Mouse (Mus musculus): Measurements from ENCODE around the gene Tff3. TPM values are rescaled to one million over a fixed set of nuclear protein-coding genes. Genes with fewer than 3 reads are reported as not detected.
A peak's percentile ranks its signal among the peaks of the same experiment; 100 is the strongest.

The Tff3 gene
- total RNA-seq, 2 experiments from 2014 or later, result not detected

DNA sequence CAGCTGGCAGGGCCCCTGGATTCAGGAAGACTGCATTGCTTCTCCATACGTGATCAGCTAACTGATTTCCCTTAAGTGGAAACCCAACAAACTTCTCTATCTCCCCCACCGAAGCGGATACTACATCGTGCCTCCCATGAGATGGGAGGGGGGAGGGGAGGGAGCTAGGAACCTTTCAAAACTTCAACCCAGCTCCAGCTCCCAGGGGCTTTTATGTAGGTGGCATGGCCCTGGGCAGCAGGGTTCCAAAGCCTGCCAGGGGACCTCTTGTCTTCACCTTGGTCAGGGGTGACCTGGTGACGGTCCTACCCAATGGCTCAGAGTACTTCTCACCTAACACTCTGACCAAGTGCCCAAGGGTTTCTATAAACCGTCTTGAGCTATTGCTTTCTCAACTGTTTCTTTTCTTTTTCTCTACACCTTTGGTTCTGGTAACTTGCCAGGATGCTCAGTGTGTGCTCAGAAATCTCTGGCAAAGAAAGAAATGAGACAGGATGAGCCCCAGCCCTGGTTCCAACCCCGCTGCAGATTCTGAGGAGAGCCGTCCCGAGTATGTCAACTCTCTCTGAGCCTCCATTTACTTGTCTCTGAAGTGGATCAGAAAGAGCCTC, 633 bp downstream of the Tff3 start:
- ATAC-seq (replicated peaks; ENCODE audit: low FRiP score, low TSS enrichment, poor library complexity, severe bottlenecking), result no peak

DNA sequence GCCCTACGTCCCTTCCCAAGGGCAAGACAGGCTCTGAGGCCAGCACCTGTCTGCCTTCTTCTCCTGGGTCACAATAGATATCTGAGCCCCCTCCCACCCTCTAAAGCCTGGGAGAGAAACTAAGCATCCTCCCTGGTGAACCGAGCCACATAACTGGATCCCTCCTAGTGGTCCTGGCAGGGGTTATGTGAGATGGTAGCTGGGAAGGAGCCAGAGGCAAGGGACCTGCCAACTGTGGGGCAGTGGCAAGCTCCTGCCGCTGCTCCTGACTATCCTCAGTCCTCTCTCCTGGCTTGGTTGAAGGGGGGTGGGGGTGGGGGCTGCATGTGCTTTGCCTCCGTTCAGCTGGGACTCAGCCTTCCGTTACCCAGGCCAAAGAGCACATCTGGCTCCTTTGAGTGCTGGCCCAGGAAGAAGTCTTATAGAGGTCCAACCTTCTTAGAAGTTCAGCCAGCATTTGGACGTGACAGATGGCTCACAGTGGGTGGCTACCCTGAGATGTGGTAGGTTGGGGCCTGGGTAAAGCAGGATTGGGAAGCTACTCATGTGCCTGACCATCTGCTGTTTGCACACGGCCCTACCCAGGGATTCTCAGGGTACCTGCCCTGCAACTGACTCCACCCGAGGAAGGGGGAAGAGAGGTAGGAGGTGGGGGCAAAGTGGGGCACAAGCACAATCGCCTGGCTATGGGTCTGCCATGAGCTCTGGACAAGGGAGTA, 3.7 kb downstream of the Tff3 start:
- ATAC-seq (replicated peaks; ENCODE audit: low FRiP score, low TSS enrichment, poor library complexity, severe bottlenecking), result no peak

GRCm38 (mm10) chr17:31121975-31122374, 7.5 kb downstream of the Tff3 start:
- peak; percentile 53 for ATAC-seq (replicated peaks; ENCODE audit: low FRiP score, low TSS enrichment, poor library complexity, severe bottlenecking)

- ATAC-seq (replicated peaks; ENCODE audit: low FRiP score, low TSS enrichment, poor library complexity, severe bottlenecking), result peak; percentile 65; the same call in 1 of the 2 replicates
Observed at GRCm38 (mm10) chr17:31119429-31119828, 10.0 kb downstream of the Tff3 start.

DNA sequence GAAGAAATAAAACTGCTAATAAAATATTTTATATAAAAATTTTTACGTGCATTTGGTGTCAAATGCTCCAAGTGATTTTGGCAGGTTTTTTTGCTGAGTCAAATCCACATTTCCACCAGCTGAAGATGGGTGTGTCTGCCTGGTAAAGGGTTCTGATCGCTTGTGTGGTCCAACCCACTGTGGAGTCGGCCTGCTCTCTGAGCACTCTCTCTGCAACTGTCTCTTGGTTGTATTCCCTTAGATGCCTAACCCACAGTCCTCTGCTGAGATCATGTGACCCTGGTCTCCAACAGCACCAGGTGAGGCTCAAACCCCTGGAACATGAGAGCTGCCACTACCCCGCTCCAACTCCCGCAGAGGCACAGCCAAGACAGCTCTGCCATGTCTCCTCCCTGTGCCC, 11.5 kb downstream of the Tff3 start:
- ATAC-seq (replicated peaks; ENCODE audit: low FRiP score, low TSS enrichment, poor library complexity, severe bottlenecking), result no peak

DNA sequence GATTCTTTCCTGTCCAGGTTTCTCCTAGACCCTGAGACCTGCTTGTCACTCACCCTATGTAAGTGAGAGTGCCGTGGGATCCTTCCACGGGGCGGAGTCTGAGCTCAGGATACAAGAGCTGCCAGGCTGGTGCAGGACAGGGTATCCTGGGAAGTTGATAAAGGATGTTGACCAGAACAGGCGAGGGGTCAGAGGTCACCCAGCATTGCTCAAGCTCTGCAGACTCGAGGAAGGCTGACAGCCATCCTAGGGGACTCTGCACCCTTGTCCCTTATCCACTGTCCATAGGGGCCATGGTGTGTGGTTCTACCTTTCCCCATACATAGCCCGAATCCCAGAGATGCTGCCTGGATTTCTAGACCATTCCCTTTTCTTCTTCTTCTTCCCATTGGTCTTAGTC, 13.4 kb downstream of the Tff3 start:
- no peak for ATAC-seq (replicated peaks; ENCODE audit: low FRiP score, low TSS enrichment, poor library complexity, severe bottlenecking)

GRCm38 (mm10) chr17:31113191-31113856, 16.1 kb downstream of the Tff3 start:
- ATAC-seq (replicated peaks; ENCODE audit: low FRiP score, low TSS enrichment, poor library complexity, severe bottlenecking), result no peak

DNA sequence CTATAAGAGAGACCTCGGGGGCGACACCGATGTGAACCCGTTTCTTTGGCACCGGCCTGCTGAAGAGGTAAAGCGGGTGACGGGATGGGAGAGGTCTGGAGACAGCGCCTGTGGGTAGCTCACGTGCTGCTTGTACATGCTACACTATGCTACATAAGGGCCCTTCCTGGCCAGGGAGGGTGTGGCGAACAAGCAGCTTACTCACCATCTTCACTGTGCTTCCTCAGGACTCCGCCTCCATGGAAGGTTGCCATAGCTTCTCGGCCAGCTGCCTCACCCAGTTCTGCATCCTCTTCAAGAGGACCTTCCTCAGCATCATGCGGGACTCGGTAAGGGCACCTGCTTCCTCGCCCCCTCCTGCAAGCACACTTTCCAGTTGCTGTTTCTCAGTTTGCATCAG, 21.1 kb downstream of the Tff3 start:
- ATAC-seq (replicated peaks; ENCODE audit: low FRiP score, low TSS enrichment, poor library complexity, severe bottlenecking), result peak; percentile 58; the same call in 1 of the 2 replicates

GRCm38 (mm10) chr17:31103823-31104222, 25.6 kb downstream of the Tff3 start:
- ATAC-seq (replicated peaks; ENCODE audit: low FRiP score, low TSS enrichment, poor library complexity, severe bottlenecking), result no peak

GRCm38 (mm10) chr17:31103007-31103570, 26.4 kb downstream of the Tff3 start:
- no peak for ATAC-seq (replicated peaks; ENCODE audit: low FRiP score, low TSS enrichment, poor library complexity, severe bottlenecking)

- ATAC-seq (replicated peaks; ENCODE audit: low FRiP score, low TSS enrichment, poor library complexity, severe bottlenecking), result 0 out of 2 replicates have a peak, but pooled peaks have one; percentile 33
Observed at GRCm38 (mm10) chr17:31098788-31099187, 30.7 kb downstream of the Tff3 start.

DNA sequence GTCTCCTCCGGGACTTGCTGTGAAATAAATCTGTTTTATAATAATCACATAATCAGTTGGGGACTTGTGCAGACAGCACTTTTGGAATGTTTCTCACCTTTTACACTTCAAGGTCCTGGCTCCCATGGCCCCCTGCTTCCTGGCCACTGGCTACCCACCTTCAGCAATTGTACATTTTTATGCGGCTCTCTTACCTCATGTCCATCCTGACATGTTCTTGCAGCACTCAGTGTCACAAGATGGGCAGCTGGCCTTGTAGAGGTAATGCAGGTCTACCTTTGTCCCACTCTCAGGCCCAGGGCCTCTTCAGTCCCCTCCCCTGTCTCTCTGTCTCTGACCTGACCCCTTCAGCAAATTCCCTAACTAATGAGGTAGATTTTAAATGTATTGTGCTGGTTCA, 32.6 kb downstream of the Tff3 start:
- ATAC-seq (replicated peaks; ENCODE audit: low FRiP score, low TSS enrichment, poor library complexity, severe bottlenecking), result no peak

- no peak for ATAC-seq (replicated peaks; ENCODE audit: low FRiP score, low TSS enrichment, poor library complexity, severe bottlenecking)
Observed at GRCm38 (mm10) chr17:31095570-31095969, 33.9 kb downstream of the Tff3 start.

- no peak for ATAC-seq (replicated peaks; ENCODE audit: low FRiP score, low TSS enrichment, poor library complexity, severe bottlenecking)
Observed at GRCm38 (mm10) chr17:31094781-31095180, 34.7 kb downstream of the Tff3 start.

GRCm38 (mm10) chr17:31091023-31091735, 38.3 kb downstream of the Tff3 start:
- peak; percentile 84 for ATAC-seq (replicated peaks; ENCODE audit: low FRiP score, low TSS enrichment, poor library complexity, severe bottlenecking)

- ATAC-seq (replicated peaks; ENCODE audit: low FRiP score, low TSS enrichment, poor library complexity, severe bottlenecking), result no peak
Observed at GRCm38 (mm10) chr17:31089848-31090247, 39.6 kb downstream of the Tff3 start.

- 0 out of 2 replicates have a peak, but pooled peaks have one; percentile 21 for ATAC-seq (replicated peaks; ENCODE audit: low FRiP score, low TSS enrichment, poor library complexity, severe bottlenecking)
Observed at GRCm38 (mm10) chr17:31088711-31089110, 40.7 kb downstream of the Tff3 start.

- ATAC-seq (replicated peaks; ENCODE audit: low FRiP score, low TSS enrichment, poor library complexity, severe bottlenecking), result no peak
Observed at GRCm38 (mm10) chr17:31086196-31086595, 43.2 kb downstream of the Tff3 start.

DNA sequence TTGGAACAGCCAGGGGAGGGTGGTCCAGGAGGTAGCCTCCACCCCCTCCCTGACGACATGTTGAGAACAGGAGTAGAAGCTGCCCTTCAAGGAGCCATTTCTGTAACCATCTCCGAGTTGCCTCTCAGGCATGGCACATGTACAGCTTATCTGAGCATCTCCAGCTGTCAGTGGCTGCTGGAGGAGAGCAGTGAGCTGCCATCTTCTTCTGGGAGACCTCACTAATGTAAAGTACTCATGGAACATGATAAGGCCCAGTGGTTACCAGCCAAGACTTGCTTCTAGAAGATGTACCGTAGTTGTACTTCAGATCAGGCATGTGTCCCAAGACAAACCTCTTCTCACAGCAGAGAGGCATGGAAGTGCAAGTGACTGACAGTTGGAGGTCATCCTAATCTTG, 43.9 kb downstream of the Tff3 start:
- ATAC-seq (replicated peaks; ENCODE audit: low FRiP score, low TSS enrichment, poor library complexity, severe bottlenecking), result 0 out of 2 replicates have a peak, but pooled peaks have one; percentile 39

All from megakaryocyte-erythroid progenitor cell, adult 5-6 weeks (primary cell).